Mouse (Mus musculus) inflammation-experienced regulatory T-cells, adult 6 months (primary cell): Measurements from ENCODE around the gene Sprr2b. TPM values are rescaled to one million over a fixed set of nuclear protein-coding genes. Genes with fewer than 3 reads are reported as not detected.
"Not testable (repeated sequence)": the region's sequence is repeated elsewhere in the genome, so short reads cannot be mapped to it uniquely, and the experiment has no call there.

Experiments used
- ATAC-seq: one replicate; pipeline ENCODE4 v1.8.0; 2017
- polyA plus RNA-seq, 3 experiments: library from polyadenylated mRNA; unstranded; fragments of 100-300 nt; shearing (Covaris generic); gene quantifications; one replicate each; pipeline ENCODE4 v1.2.1; 2017

Gene Sprr2b
- polyA plus RNA-seq: not detected

GRCm38 (mm10) chr3:92316320-92316719 is at the start of gene Sprr2b:
TSS of gene Sprr2b (plus strand) at chr3:92316620.
- no peak for ATAC-seq

- not testable (repeated sequence) for ATAC-seq
These were observed 44.9 kb upstream of the Sprr2b start for GRCm38 (mm10) chr3:92271414-92271985.

GRCm38 (mm10) chr3:92273504-92273903 is 42.9 kb upstream of the Sprr2b start:
- not testable (repeated sequence) for ATAC-seq

- ATAC-seq: not testable (repeated sequence)
These were observed 42.4 kb upstream of the Sprr2b start for GRCm38 (mm10) chr3:92274018-92274417.

- ATAC-seq: not testable (repeated sequence)
These were observed 36.8 kb upstream of the Sprr2b start for GRCm38 (mm10) chr3:92279663-92280062.

- not testable (repeated sequence) for ATAC-seq
These were observed 35.3 kb upstream of the Sprr2b start for GRCm38 (mm10) chr3:92280963-92281606.

GRCm38 (mm10) chr3:92285101-92285500 is 31.3 kb upstream of the Sprr2b start, which contains the start of gene Sprr2a3:
TSS of gene Sprr2a3 (plus strand) at chr3:92285417.
- not testable (repeated sequence) for ATAC-seq

- ATAC-seq: not testable (repeated sequence)
These were observed 27.9 kb upstream of the Sprr2b start for GRCm38 (mm10) chr3:92288489-92288888.

GRCm38 (mm10) chr3:92307406-92307805 is 9.0 kb upstream of the Sprr2b start:
- ATAC-seq: no peak

GRCm38 (mm10) chr3:92317384-92317783 is 964 bp downstream of the Sprr2b start:
- no peak for ATAC-seq

GRCm38 (mm10) chr3:92336278-92336677 is 19.9 kb downstream of the Sprr2b start:
- ATAC-seq: no peak

GRCm38 (mm10) chr3:92338840-92339239 is 22.4 kb downstream of the Sprr2b start, which contains the start of gene Sprr2d:
TSS of gene Sprr2d (plus strand) at chr3:92339140.
- ATAC-seq: no peak

- ATAC-seq: no peak
These were observed 35.4 kb downstream of the Sprr2b start, which contains the start of gene Sprr2e for GRCm38 (mm10) chr3:92351843-92352242. TSS of gene Sprr2e (plus strand) at chr3:92352143.

GRCm38 (mm10) chr3:92361619-92362018 is 45.2 kb downstream of the Sprr2b start:
- ATAC-seq: no peak

- no peak for ATAC-seq
These were observed 48.5 kb downstream of the Sprr2b start, which contains the start of gene Sprr2f for GRCm38 (mm10) chr3:92364887-92365286. TSS of gene Sprr2f (plus strand) at chr3:92365187.

Other genes with a start within 250 kb of the Sprr2b start
- gene Lor, start 233.5 kb upstream of the Sprr2b start, polyA plus RNA-seq: not detected
- gene Prr9, start 192.7 kb upstream of the Sprr2b start, polyA plus RNA-seq: not detected
- not detected for gene Lelp1, start 173.9 kb upstream of the Sprr2b start, polyA plus RNA-seq
- gene Sprr2a1, start 100.8 kb upstream of the Sprr2b start, polyA plus RNA-seq: under 1 TPM in 1 of 3 experiments, not detected in 2; 0.15 TPM
- gene Sprr2a2, start 100.7 kb upstream of the Sprr2b start, polyA plus RNA-seq: not detected
- gene Sprr2a3, start 31.2 kb upstream of the Sprr2b start, polyA plus RNA-seq: not detected
- not detected for gene Sprr2d, start 22.5 kb downstream of the Sprr2b start, polyA plus RNA-seq
- not detected for gene Sprr2e, start 35.5 kb downstream of the Sprr2b start, polyA plus RNA-seq
- gene Sprr2f, start 48.6 kb downstream of the Sprr2b start, polyA plus RNA-seq: not detected
- gene Sprr2h, start 69.1 kb downstream of the Sprr2b start, polyA plus RNA-seq: not detected
- gene Sprr2i, start 91.4 kb downstream of the Sprr2b start, polyA plus RNA-seq: not detected
- not detected for gene Sprr2j-ps, start 101.5 kb downstream of the Sprr2b start, polyA plus RNA-seq
- 10 to 100 TPM in 1 of 3 experiments, 1 to 10 TPM in 2; 4.2 to 11.0 (median 7.7) TPM for gene Gm9774, start 112.8 kb downstream of the Sprr2b start, polyA plus RNA-seq
- gene Sprr2k, start 116.0 kb downstream of the Sprr2b start, polyA plus RNA-seq: not detected
- gene Sprr1b, start 122.2 kb downstream of the Sprr2b start, polyA plus RNA-seq: not detected
- gene Sprr3, start 142.1 kb downstream of the Sprr2b start, polyA plus RNA-seq: not detected
- gene Sprr1a, start 169.3 kb downstream of the Sprr2b start, polyA plus RNA-seq: not detected
- gene Sprr4, start 183.9 kb downstream of the Sprr2b start, polyA plus RNA-seq: not detected
- not detected for gene 2310046K23Rik, start 217.9 kb downstream of the Sprr2b start, polyA plus RNA-seq